Mouse (Mus musculus) 416B (cell line): ENCODE measurements at regions not wholly inside any gene's neighbourhood (a gene's known extent, or its start where the extent isn't known, plus 50 kb on each side); places are given as distances from the start of the nearest gene placed in this dataset.
"Not testable (repeated sequence)": the region's sequence is repeated elsewhere in the genome, so short reads cannot be mapped to it uniquely, and the experiment has no call there.

Experiments used
- DNase-seq: peaks from one replicate; pipeline ENCODE4 v3.0.0; 2011; ENCODE audit warnings: low read depth

DNA sequence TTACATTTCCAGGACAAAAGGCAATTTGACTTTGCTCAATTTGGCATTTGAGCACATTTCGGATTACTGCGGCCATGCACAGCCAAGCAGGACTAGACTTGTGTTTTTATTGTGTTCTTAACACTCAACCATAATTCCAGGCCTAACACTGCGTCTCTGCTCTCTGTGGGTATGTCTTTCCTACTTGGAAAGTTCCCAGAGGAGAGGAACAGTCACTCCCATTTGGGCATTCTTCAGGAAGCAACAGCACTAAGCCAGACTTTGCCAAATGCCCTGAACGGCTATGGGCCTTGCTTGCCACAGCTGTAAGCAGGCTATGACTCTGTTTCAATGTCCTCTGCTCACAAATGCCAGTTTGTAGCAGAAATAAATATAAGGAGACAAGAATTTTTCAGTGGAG lies 56.5 kb upstream of the Pdk3 start:
- DNase-seq = no peak

DNA sequence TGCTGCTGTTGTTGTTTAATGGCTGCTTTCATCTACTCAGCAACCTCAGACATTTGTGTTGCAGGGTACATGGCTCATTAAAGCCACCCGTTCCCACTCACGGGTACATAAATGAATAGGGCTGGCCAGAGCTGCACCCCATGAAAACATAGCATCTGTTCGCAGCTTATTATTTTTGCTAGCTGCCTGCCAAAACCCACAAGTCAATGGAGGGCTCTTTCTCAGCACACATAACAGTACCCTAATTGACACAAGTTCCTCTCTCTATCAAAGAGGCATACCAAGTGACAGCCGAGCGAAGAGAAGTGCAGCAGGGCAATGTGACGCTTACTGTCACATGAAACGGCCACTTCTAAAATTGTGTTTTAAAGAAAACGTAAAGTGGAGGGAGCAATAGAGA lies 57.0 kb upstream of the Pdk3 start:
- DNase-seq = no peak

DNA sequence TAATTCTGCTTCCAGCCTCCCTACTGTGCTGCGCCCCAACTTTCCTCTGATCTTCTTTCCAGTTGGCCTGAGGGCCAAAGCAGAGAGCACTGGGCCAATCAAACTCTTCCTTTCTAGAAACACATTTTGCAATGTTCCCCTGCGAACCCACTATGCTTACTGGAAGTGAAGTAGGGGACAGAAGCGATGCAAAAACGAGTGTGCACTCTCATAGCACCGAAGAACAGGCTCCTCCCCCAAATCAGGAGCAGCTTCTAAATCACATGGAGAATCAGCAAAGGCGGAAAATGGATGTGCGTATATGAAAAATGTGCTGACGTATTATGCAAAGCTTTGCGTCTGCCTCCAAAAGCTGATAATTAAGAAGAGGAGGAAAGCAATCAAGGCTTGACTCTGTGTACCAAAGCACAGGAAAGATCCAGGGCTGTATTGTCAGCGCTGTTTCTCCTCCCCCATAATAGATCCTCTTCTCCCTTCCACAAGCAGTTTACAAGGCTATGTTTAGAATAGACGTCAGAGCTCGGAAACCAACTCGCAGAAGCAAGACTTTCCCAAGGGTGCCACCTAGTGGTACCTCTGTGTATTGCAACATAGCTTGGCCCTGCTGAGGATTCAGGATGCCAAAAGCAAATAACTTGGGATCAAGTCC lies 57.5 kb upstream of the Pdk3 start:
- DNase-seq = peak; percentile 76

DNA sequence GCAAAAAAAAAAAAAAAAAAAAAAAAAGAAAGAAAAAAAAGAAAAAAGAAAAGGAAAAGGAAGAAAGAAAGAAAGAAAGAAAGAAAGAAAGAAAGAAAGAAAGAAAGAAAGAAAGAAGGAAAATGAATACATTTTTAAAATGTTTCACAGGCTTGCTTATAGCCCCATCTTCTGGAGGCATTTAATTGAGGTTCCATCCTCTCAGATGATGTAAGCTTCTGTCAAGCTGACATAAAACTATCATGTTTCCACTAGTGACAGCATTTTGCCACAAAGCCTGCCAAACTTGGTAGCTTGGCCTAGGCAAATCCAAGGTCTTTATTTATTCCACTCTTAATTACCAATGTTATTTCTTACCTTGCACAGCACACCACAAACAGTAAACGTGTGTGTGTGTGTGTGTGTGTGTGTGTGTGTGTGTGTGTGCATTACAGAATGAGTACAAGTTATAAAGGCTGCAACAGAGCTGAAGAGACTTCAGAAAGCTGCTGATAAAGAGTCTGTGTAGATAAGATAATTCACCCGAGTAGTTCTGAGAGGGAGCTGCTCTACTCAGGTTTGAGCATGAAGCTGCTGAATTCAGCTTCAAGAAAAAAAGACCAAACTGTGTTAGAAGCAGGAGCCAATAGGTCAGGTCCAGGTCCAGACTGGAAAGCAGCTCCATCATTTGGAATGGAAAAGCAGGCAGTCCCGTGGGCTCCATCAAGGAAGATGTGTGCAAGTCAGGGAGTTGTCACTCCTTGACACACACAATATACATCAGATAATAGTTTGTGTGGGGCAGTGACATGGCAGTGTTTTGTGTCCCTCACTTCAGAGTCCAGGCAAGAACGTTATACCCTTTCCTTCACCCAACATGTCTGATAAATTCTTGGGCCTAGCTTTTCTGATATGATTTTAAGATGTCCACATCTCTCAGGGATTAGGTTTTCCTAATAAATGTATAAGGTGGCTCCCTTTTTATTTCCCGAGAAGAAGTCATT lies 65.1 kb upstream of the Pdk3 start:
- DNase-seq = peak; percentile 52

DNA sequence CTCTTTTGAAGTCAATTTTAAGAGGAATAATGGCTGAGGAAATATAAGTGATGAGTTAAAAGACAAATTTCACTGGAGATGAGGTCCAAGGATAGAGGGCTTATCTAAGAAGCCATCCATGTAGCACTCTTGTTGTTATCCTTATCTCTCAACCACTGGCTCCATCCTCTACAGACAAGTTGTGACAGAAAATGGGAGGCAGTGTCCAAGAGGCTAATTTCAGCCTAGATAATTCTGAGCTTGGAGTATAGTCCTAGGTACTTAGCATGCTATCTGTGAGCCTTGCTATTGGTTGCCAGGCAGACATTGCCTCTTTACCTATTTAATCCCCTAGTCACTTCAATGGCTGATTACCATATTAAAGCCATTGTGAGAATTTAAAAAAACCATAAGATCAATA lies 65.2 kb upstream of the AU015836 start:
- no peak for DNase-seq

DNA sequence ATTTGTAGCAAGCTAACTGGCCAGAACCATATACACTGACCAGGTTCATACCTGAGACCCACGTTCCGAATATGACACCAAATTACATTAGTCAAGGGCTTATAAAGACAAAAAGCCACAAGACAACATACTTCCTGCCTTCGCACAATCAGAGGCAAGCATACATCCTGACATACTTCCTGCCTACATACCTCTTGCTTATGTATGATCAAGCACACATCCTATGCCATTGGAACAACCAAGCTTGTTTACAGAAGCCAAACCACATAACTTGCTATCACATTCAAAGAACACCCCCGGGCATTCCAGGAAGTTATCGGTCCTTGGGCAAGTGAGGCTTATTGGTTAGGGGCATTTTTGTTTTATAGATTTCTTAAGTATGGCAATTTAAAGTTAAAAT lies 62.9 kb upstream of the AU015836 start:
- peak; percentile 94 for DNase-seq

DNA sequence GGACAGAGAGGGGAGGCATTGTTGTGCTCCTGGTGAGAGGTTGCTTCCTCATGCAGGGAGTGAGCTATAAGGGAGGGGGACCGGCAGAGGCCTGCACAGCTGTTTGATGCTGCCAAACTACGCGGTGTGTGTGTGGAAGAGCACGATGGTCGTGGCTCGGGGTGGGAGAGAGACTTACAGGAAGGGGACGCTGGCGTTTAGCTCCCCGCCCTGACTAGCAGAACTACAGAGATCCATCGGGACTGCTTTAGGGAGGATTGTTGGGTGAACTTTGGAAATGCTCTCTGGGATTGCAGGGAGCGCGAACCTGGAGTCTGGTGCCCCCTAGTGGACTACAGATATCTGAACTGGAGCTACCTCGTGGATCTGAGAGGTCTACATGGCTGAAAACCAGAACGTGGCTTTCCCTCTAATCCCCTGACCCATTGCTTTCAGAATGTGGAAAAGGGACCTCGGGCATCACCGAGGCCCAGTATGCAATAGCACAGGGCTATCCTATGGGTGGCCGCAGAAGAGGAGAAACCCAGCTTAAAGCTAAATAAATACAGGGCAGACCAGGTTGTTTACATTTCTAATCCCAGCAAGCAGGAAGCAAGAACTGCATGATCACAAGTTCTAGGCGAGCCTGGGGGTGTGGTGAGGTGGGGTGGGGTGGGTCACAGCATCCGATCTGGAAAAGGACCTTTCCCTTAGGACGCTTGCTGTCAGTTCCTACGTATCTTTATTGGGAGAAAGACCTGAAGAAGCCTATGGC lies 57.2 kb upstream of the AU015836 start:
- DNase-seq = peak; percentile 69

DNA sequence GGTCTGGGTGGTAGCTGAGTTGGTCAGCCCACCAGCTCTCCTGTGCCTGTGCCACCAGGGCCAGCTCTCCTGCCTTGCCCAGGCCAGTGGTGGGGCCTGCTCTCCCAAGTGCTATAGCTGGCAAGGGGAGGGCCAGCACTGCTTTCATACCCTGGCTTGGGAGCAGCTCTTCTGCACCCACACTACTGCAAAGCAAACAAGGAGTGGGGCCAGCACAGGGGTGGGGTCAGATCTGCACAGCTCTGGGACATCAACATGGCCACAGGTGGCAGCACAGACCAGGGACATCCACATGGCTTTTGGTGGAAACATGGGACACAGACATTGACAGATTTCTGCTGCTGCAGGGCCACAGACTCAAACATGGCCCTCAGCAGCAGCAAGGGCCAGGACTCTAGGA lies 52.9 kb upstream of the AU015836 start:
- no peak for DNase-seq

DNA sequence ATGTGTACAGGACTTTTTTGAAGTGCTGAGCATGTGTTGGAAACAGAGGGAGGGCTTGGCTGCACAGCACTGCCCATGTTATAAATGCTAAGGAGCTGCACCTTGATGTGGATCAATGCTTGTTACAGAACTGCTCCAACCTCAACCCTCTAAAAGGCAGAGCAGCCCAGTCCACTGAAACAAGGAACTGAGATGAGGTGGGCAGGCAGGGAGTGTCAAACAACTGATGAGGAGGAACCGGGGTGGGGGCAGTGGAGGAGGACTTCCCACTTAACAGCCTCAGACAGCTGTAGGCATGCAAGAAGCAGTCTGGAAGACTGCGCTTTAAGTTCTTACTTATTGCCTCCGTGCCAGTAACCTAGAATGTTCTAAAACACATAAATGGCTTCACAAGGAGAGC lies 51.1 kb upstream of the AU015836 start:
- not testable (repeated sequence) for DNase-seq
